Mouse (Mus musculus) frontal cortex, postnatal 14 days (tissue): ENCODE data around the gene Cldnd1.

Experiments used
- DNase-seq, 2 experiments: peaks; one replicate each; pipeline ENCODE4 v3.0.0; 2022; ENCODE audit warnings: low spot score in 2 of 2

Cldnd1 gene

GRCm38 (mm10) chr16:58727477-58728131, at the start of gene Cldnd1:
Gene Cldnd1, plus strand, starts transcription at chr16:58727910.
- DNase-seq, result peak; percentile 90

GRCm38 (mm10) chr16:58678660-58679059, 49.0 kb upstream of the Cldnd1 start:
- DNase-seq, result no peak

- DNase-seq, result no peak
Observed at GRCm38 (mm10) chr16:58682046-58682445, 45.7 kb upstream of the Cldnd1 start.

GRCm38 (mm10) chr16:58682870-58683269, 44.8 kb upstream of the Cldnd1 start:
- no peak for DNase-seq

- DNase-seq, result no peak
Observed at GRCm38 (mm10) chr16:58683911-58684310, 43.8 kb upstream of the Cldnd1 start.

GRCm38 (mm10) chr16:58684537-58684936, 43.2 kb upstream of the Cldnd1 start:
- DNase-seq, result no peak

- no peak for DNase-seq
Observed at GRCm38 (mm10) chr16:58685548-58686537, 41.9 kb upstream of the Cldnd1 start.

GRCm38 (mm10) chr16:58688534-58688933, 39.2 kb upstream of the Cldnd1 start:
- no peak for DNase-seq

GRCm38 (mm10) chr16:58689555-58690169, 38.0 kb upstream of the Cldnd1 start:
- no peak for DNase-seq

GRCm38 (mm10) chr16:58690322-58690732, 37.4 kb upstream of the Cldnd1 start:
- no peak for DNase-seq

GRCm38 (mm10) chr16:58694091-58694490, 33.6 kb upstream of the Cldnd1 start:
- no peak for DNase-seq

- DNase-seq, result no peak
Observed at GRCm38 (mm10) chr16:58696796-58697195, 30.9 kb upstream of the Cldnd1 start.

GRCm38 (mm10) chr16:58697261-58697660, 30.4 kb upstream of the Cldnd1 start:
- no peak for DNase-seq

GRCm38 (mm10) chr16:58700174-58700573, 27.5 kb upstream of the Cldnd1 start:
- no peak for DNase-seq

- no peak for DNase-seq
Observed at GRCm38 (mm10) chr16:58700816-58701424, 26.8 kb upstream of the Cldnd1 start.

GRCm38 (mm10) chr16:58701779-58702178, 25.9 kb upstream of the Cldnd1 start:
- DNase-seq, result no peak

- no peak for DNase-seq
Observed at GRCm38 (mm10) chr16:58702329-58702932, 25.3 kb upstream of the Cldnd1 start.

- DNase-seq, result no peak
Observed at GRCm38 (mm10) chr16:58703382-58704124, 24.2 kb upstream of the Cldnd1 start.

- DNase-seq, result no peak
Observed at GRCm38 (mm10) chr16:58704999-58705398, 22.7 kb upstream of the Cldnd1 start.

- no peak for DNase-seq
Observed at GRCm38 (mm10) chr16:58707276-58707905, 20.3 kb upstream of the Cldnd1 start.
